Mouse (Mus musculus) liver (tissue): ENCODE results near the gene Trp53tg5.

ENCODE experiments used
- DNase-seq: peaks from one replicate; pipeline ENCODE4 v3.0.0-alpha.2; 2020; ENCODE audit warnings: mixed read lengths

The Trp53tg5 gene

DNA sequence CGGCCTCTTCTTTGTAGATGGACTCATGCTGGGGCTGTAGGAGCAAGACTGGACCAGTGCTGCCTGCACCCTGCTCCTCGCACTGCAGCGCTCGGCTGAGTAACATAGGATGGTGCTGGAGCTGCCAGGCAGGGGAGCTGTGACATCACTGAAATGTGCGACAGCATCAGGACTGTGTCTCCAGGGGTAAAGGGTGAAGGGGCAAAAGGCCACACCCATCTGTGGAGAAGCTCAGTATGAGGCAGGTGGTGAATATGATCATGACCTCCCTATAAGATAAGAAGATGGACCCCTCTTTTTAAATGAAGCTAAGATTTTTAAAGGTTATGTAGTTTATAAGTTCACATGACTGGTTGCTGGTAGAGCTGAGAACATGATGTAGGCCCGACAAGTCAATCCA, at the start of gene Trp53tg5:
Trp53tg5 (minus strand) TSS at position 101 of the 400 bp plus-strand sequence.
- no peak for DNase-seq

DNA sequence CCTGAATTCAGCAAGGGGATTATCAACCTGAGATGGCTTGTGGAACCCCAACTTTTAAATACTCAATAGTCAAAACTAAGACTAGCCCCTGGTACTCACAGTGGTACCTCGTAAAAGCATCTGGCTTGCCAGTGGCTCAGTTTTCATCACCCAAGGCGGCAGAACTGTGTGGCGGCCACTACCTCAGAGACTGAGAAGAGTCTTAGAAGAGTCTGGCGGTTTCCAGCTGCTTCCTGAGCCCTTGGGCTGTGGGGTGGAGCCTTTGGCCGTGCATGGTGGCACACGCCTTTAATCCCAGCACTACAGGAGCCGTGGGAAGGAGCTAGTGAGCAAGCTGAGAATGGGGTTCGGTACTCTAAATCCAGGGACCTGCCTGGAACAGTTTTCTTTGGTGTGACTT, 48.8 kb upstream of the Trp53tg5 start:
- DNase-seq: no peak

DNA sequence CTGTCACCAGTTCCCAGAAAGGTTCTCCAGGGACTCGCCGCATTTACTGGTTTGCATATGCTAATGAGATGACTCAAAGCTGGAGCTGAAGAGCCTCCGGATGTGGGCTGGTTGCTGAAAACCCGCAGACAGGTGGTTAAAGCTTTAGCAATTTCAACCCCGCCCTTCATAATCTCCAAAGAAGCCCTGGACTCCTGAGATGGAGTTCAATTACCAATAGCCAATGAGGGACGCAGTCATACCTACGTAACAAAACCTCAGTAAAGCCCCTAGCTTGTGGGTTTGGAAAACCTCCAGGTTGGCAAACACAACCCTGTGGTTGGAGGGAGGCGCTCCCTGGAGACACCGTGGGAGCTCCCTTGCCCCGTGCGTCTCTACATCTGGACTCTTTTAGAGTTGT, 48.3 kb upstream of the Trp53tg5 start:
- DNase-seq: no peak

DNA sequence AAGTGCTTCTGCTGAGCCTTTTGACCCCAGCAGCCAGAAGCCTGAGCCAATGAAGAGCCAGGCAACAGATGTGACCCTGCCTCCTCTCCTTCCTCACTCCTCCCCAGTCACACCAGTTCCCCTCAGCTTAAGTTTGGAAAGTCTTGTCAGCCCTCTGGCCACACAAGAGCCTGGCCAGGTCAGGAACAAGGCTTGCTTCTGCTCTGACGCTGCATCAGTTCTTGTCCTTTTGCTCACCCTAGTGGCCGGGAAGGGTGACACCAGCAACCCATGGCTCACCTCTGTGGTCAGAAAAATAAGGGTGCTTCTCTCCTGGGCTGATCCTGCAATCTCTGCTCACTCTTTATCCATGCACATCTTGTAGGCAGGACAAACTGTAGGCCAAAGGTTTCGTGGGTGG, 47.3 kb upstream of the Trp53tg5 start:
- peak; percentile 53 for DNase-seq

DNA sequence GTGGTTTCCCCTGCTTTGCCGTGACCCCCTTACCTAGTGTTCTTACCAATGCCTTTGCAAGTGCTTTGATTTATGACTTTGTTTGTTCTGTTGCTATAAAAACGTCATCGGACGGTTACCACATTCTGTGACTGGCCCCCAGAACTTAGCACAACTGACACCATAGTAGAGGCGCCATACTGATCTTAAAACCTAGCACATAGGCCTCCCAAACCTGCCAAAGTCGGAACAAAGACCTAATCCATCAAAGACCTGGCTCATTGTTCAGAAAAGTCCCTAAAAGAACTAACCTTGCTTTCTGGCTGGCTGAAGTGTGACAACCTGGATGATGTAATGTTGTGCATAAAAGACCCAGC, 45.6 kb upstream of the Trp53tg5 start:
- no peak for DNase-seq

DNA sequence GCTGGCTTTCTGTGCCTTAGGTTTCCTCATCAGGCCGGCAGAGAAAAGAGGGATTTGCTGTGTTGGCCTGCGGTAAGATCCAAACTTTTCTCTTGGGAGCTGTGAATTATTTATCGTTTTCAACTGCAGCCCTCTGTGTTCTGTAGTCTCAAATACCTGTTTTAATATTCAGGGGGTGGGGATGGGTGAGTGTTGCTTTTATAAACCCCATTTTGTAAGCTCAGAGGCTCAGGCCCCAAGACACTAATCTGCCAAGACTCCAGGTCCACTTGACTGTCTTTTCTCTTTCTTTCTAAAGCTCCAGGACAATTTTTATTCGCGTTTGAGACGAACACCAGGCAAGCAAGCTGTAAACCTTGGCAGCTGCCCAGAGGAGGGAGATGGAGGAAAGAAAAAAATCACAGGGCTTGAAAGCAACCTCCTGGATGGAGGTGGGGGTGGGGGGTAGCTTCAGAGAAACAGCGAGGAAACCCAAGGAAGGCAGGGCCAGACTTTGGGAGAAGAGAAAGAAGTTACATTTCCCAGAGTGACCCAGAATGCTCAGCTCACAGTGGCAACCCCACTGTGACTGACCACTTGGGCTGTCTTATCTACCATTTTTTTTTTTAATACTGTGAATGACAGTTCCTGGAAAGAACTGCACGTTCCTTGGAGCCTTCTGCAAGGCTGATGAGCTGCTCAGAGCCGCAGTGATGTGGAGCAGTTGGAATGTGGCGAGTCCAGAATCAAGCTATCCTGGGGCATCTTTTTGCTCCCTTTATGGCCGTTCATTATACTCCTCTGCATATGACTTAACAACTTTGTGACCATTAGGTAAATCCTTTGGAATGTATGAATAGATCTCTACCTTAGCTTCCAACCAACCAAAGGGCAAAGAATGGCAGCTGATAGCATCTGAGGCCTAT, 45.0 kb upstream of the Trp53tg5 start:
- no peak for DNase-seq

DNA sequence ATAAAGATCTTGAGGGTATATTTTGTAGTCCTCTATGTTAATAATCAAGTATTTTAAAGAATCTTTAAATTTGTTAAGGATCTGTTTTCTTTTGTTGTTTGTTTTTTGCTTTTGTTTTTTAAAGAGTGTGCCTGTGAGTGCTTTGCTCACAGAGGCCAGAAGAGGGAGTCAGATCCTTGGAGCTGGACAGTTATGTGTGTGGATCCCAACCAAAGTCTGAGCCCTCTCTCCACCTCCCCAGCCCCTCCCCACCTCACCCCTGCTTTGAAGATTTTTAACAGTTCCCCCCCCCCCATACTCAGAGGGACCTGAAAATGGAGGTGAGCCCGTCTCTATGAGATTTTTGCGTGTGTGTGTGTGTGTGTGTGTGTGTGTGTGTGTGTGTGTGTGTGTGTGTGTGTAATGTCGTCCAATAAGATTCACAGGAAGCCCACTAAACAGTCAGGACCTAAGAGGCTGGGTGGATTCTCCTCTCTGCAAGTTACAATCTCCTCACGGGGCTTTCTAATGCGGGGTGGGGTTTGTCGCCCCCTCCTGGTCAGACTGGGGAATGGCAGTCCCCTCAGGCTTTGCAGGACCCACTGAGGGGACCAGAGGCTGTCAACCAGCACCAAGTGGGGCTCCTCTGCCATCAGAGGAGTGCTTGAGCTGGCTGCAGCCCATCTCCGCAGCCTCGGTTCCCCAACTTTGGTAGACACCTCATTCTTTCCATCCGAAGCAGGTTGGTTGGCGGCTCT, 44.1 kb upstream of the Trp53tg5 start:
- peak; percentile 57 for DNase-seq

DNA sequence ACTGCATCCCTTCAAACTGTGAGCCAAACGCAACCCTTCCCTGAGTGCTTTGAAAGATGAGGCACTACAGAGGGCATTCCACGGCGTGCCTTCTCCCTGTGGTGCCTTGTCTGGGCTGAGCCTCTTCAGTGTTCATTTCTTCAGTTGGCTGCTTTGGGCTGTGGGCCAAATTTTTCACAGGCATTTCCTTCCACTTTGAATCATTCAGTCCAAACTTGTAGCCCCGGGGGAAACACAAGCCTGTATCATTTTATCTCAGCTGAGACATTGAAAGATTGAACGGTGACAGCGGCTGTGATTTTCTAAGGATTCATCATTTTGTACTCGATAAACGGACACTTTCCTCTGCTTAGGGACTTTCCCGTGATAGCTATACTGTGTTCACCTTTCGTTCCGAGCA, 43.1 kb upstream of the Trp53tg5 start:
- no peak for DNase-seq

DNA sequence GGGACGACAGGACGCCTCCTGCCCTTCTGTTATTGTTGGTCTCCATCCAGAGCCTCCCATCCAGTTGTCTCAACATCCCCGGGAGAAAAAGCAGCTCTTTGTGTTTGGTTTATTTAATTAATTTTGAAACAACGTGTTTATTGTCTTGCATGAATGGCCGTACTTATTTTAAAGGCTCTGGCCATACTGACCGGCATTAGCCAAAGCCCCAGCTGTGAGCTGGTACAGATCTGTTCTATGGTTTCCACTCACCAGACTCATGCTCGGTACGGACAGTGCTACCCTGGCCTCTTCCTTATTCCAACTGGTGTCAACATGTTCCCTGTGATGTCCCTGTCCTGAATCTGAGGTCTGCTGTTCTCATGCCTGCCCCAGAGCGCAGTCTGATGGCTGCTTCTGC, 42.4 kb upstream of the Trp53tg5 start:
- DNase-seq: no peak

DNA sequence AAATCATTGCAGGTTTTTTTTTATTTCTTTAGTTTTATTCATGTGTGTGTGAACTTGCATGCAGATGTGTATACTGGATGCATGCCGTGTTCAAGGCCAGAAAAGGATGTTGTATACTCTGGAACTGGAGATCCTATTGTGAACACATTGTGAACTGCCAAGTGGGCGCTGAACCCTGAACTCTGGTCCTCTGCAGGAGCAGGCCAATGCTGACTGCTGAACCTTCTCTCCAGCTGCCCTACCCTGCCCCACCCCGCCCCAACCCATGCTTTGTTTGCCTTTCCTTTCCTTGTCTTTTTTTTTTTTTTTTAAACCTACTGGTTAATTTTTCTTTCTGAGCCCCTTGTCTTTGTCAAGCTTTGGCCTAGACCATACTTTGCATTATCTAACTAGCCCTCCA, 41.4 kb upstream of the Trp53tg5 start:
- DNase-seq: no peak

DNA sequence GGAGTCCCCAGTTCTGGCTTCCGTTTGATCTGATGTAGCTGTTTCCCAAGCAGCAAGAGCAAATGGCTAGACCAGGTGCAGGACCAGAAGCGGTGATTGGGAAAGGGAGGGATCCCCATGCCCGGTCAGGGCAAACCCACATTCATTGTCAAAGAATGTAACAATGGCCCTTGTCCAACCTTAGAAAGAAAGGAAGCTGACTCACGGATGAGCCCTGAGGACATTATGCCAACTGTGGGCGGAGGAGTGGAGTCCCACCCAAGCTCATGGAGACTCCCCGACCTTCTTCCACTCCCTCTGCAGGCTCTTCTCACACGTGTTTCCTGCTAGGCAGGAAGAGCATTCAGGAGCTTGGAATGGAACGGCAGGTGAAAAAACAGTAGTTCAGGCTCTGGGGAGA, 39.9 kb upstream of the Trp53tg5 start:
- no peak for DNase-seq

DNA sequence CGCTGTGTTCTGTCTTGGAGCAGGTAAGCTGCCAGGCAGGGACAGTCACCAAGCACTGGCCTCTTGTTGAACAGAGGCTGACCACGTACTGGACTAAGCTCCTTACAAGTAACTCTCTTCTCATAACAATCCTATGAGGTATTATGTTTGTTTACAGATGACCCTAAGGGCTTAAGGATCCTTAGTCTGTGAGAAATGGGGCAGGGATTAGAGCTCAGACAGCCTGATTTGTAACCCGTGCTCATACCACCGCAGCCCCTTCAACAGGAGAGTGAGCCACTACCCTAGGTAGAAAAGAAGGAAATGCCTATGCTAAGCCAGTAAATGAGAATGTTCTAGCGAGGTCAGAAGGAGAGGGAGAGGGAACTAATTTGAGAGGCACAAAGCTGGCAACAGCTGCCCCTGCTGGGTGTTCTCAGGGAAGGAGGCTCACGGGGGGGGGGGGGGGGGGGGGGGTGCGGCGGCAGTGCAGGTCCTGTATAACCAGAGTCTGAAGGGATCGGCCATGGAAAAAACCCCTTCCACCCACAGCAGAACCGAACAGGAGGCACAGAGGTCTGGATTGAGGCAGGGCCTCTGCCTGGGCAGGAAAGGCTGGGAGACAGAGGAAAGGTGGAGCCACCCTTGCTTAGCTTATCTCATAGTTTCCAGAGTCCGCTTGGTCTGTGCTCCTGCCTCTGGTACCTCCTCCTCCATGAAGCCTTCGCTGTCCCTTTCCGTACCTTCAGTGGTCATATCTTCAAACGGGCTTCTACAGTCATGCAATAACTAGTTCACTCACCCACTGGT, 38.8 kb upstream of the Trp53tg5 start:
- DNase-seq: peak; percentile 20

DNA sequence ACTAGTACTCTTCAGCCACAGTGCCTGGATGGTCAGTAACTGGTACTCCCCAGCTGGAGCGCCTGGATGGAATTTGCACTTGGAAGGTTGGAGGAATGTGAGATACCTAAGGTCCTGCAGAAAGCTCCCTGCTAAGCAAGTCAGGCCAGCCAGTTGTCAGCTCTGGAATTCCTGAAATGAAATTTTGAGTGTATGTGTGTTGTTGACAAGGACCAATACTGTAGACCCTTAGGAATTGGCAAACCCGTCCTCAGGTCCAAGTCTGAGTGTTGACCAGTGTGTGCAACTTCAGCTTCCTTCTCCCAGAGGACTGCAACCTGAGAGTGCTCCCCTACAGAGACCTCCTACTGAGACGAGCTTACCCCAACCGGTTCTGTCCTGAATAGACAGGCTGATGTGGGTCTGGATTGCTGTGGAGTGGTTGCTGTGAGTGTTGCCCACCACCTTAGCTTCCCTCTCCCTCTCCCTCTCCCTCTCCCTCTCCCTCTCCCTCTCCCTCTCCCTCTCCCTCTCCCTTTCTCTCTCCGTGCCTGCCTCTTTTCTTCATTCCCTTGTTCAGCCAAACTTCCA, 37.2 kb upstream of the Trp53tg5 start:
- no peak for DNase-seq

DNA sequence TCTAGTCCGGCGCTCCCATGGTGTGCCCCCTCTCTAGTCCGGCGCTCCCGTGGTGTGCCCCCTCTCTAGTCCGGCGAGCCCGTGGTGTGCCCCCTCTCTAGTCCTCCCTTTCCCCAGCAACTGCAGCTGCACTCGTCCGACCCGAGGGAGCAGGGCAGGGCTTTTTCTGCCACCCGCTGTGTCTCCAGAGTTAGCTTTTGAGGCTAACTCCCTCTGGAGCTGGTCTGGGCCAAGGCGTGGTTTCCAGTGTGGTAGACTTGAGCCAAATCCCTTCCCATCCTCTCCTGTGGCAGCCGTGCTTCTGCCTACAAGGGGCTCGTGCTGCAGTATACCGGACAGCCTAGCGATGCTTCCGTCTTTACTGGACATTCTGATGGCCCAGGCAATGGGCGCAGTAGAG, 34.3 kb upstream of the Trp53tg5 start:
- no peak for DNase-seq

DNA sequence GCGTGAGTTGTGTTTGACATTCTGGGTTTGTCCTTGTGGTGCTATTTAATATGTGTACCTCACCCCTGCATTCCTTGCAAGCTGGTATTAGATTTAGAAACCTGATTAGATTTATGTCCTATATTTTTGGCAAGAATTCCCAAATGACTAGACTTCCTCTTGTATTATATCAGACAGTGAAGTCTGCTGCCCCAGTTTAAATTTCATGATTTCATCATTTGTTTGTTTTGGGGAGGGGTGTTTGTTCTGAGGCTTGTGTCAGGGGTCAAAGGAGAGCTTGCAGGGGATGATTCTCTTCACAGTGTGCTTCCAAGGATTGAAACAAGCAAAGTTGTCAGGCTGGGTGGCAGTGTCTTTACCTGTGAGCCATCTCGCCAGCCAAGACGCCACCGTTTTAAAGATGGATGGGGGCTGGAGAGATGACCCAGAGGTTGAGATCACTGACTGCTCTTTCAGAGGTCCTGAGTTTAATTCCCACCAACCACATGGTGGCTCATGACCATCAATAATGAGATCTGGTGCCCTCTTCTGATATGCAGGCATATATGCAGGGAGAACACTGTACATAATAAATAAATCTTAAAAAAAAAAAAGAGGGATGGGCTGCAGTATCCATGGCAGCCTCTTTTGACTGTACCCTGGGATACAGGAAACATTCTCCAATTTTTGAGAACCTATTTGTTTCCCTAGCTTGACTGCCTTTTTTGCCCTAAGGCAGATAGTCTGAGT, 32.3 kb upstream of the Trp53tg5 start:
- DNase-seq: no peak

DNA sequence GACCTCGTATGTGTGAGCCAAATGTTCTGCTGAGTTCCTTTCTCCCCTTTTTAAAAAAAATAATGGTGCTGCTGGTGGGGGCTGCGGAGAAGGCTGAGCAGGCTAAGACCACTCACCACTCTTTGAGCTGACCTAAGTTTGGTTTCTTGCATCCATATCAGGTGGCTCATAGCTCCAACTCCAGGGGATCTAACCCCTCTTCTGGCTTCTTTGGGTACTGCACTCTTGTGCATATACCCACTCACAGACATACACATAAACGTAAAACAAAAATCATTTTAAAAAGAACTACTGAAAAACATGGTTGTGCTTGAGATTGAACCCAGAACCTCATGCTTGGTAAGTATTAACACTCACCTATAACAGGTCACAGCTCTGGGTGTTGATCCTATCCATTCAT, 31.4 kb upstream of the Trp53tg5 start:
- DNase-seq: no peak

DNA sequence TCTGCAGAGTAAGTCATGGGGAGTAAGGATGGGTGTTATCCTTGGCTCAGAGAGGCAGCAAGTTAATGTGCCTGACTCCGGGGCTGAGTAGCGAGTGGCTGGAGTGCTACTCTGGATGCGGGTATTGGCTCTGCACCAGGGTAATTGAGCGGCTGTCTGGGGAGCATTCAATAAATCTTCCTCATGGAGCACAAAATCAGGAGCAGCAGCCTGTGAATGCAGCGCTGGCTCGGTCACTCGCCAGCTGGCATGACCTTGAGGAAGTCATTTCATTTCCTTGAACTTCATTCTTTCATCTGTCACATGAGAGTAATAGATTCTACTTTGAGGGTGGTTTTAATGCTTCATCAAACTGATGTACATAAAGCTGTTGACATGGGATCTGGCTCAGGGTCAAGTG, 27.0 kb upstream of the Trp53tg5 start:
- DNase-seq: no peak

DNA sequence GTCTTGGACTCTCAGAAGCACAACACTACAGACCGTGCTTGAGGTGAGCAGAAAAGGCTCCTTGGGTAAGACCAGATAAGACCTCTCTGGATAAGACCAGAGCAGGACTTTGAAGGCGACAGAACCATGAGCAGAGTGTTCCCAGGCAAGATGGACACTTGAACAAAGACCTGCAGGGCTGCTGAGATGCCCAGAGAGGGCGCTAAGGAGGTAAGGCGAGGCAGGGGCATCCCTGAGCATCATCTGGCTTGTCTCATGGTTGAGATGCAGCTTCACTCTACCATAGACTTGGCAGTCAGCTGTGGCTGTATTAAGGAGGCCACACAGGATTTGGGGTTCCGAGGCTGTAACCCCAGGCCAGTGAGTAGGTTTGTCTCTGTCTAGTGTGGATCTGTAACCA, 25.8 kb upstream of the Trp53tg5 start:
- DNase-seq: no peak

DNA sequence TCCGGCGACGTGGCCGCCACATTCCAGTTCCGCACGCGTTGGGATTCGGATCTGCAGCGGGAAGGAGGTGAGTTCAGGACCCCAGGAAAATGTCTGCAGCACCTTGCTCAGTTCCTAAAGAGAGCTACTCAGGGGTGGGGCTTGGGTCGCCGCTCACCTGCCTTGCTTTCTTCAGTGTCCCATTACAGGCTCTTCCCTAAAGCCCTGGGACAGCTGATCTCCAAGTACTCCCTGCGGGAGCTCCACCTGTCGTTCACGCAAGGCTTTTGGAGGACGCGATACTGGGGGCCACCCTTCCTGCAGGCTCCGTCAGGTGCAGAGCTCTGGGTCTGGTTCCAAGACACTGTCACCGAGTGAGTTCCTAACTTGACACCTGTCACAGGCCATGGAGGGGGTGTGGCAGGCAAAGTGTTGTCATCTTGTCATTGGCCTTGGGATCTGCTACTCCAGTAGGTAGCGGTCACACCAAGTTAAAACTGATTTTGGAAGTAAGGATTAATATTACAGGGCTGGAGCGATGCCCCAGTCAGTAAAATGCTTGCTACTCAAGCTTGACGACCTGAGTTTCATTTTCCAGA, 24.3 kb upstream of the Trp53tg5 start:
- no peak for DNase-seq

DNA sequence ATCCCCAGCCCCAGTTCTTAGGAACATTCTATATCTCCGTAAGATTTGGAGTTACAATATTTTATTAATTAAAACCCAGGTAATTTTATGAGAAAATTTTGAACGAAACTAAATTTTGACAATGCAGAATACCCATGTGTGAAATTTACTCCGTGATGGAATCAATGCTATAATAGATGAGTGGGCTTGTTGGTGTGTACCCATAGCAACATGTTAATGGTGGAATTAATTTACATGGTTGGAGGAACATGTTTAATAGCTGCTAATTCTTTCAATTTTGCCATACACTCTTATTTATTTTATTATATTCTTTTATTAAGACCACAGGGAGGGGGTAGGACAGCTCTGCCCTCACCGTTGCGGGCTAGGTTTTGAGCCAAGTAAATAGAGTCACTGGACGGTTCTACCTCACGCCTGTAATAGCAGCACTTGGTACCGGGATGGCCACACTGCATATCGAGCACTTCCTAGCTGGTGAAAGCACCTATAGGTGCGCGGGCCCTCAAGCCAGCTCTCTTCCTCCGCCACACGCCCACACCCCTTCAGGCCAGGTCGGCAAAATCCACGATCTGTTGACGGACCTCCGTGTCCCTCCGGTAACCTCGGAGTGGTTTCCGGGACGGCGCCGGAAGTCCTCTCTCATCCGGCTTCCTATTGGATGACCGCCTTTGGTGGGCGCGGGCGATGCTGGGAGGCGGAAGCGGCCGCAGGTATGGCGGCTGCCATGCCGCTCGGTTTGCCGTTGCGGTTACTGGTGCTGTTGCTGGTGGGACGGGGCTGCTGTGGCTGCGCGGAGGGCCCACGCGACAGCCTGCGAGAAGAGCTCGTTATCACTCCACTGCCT, 23.5 kb upstream of the Trp53tg5 start, which contains the start of gene Pigt:
Pigt (plus strand) TSS at position 674 of the 844 bp plus-strand sequence.
- peak; percentile 88 for DNase-seq

DNA sequence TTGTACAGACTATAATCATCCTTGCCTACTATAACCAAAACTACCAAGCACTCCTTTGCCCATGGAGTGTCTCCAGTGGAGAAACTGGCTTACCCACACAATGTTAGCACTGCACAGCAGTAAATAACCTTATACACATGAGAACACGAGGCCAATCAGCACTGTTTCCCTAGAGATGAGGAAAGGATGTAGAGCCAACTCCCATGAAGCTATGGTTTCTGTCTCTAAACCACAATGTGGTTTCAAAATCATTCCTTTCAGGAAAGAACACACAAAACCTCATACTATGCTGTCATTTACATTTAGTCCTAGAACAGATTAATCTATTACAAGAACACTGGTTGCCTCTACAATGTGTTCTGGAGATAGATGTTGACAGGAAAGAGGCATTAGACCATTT, 22.8 kb upstream of the Trp53tg5 start:
- DNase-seq: no peak
